Mouse (Mus musculus) WW6 (cell line): ENCODE data around the gene Iqsec1.

Source experiments
- DNase-seq: peaks from one replicate; pipeline ENCODE4 v3.0.0-alpha.2; 2013; ENCODE audit warnings: low read depth, low spot score

The Iqsec1 gene

DNA sequence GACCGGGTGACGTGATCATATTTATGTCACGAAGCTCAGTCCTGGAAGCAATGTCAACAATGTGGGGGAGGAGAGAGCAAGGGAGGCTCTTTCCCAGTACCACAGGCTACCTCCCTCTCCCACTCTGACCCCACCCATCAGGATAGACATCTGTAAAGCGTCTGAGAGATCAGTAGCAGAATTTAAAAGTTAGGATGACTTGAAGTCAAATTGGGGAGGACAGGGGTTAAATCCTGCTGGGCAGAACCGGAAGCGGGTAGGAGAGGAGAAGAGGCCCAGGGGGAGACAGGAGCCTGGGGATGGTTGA, 366.9 kb downstream of the Iqsec1 start:
- no peak for DNase-seq

DNA sequence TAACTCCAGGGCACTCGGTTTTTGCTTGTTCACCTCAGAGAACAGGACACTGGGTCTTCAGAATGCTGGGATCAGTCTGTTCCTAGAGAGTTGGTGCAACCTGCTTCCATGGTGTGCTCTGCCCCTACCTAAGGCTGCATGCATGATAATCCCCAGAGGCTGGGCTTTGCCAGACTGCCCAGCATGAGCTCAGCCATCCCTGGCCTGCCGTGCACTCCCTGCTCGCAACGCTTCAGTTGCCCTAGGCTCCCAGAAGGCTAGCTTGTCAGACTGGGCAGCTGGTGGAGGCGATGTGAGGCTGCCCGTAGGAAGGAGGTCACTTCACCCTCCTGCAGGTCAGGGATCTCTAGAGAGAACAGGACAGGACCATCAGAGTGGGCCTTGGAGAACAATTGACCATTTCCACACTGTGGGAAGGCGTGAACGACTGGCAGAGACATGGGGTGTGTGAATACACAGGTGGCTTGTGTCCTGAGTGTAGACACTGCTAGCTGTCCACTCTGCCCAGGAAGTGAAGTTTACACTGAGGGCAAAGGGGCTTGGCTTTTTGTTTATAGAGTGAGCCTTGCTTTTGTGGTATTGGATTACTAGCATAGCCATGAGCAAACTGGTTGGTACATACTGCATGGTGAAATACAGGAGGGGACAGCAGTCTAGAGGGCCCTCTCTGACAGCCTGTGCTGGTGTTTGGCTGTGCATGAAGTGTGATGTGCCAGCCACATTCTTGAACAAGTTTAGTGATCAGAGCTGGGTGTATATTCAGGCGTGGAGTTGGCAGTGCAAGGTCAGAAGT, 367.5 kb downstream of the Iqsec1 start:
- DNase-seq, result no peak

- DNase-seq, result no peak
Observed at GRCm38 (mm10) chr6:90619936-90620335, 368.5 kb downstream of the Iqsec1 start.

GRCm38 (mm10) chr6:90618821-90619636, 369.5 kb downstream of the Iqsec1 start:
- no peak for DNase-seq

GRCm38 (mm10) chr6:90618274-90618673, 370.2 kb downstream of the Iqsec1 start:
- no peak for DNase-seq

GRCm38 (mm10) chr6:90616481-90616880, 372.0 kb downstream of the Iqsec1 start:
- no peak for DNase-seq

GRCm38 (mm10) chr6:90615991-90616390, 372.5 kb downstream of the Iqsec1 start:
- no peak for DNase-seq

DNA sequence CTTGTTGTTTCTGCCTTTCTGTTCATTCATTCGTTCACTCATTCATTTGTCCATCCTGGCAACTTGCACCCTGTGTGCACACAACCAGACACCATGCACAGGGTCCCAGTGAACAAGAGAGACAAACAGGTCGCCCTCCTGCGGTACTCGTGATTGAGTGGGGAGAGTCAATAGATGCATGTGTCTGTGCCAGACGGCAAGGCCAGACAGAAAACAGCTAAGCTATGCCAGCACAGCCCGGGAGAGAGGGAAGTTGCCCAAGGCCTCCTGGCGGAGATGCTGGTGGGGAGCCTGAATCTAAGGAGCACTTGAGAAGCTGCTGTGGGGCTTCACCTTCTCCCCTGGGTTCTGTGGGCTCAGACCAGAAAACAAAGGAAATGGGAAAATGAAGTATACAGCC, 373.1 kb downstream of the Iqsec1 start:
- no peak for DNase-seq

GRCm38 (mm10) chr6:90613277-90613676, 375.2 kb downstream of the Iqsec1 start:
- no peak for DNase-seq

GRCm38 (mm10) chr6:90610248-90610647, 378.2 kb downstream of the Iqsec1 start:
- DNase-seq, result no peak

- DNase-seq, result no peak
Observed at GRCm38 (mm10) chr6:90608186-90608585, 380.3 kb downstream of the Iqsec1 start.

- DNase-seq, result peak; percentile 61
Observed at GRCm38 (mm10) chr6:90607196-90607595, 381.3 kb downstream of the Iqsec1 start.

DNA sequence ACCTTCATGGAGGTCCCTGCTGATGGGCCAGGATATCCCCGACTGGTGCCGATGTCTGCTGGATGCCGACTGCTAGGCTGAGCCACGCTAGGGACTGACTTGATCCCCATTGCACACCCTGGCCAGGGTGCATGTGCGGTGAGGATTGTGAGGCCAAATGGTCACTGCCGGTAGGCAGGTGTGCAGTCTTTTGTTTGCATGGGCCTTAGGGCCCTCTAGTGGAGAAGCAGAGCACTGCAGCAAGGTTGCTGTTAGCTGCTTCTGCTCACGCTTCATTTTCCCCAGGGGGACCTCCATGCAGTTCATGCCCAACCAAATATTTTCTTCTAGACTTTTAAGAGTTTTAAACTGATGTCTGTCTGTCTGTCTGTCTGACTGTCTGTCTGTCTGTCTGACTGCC, 381.9 kb downstream of the Iqsec1 start:
- peak; percentile 54 for DNase-seq
